ENCODE assay signal across 13 mouse cellular contexts in the genomic region with DNA sequence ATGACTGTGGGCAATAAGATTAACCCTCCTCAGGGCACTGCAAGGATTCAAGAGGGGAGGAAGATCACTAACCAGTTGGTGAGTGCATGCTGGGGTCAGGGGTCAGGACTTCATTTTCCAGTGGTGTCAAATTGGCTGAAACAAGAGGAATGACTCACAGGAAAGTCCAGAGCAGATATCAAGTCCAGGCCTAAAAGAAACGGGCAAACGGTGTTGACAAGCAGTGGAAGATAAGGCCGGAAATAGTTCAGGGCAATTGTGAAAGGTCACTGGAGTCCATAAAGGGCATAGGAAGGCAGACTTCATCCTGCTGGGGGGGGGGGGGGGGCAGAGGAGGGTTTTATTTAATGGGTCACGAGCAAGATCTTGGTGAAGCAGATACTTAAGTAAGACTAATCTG.
A peak's percentile ranks its signal among the peaks of the same experiment; 100 is the strongest.
DNase-seq lines count a peak whose midpoint lies in the region; ATAC-seq and TF ChIP-seq lines count a peak whose summit lies in the region.
"Had no signal": no experiment of that assay in that cellular context is flagged by ENCODE, and none has a peak within 500 bp of the region (broad histone marks: within the 10 kb centered on the region; RNA-seq: fewer than 3 reads in every experiment).

No protein-coding gene starts in this region.

- no peaks in the 10 kb centered on the region for H3K36me3 ChIP-seq in embryonic facial prominence, embryonic 12.5 days
- H3K36me3 ChIP-seq in liver, postnatal 0 days (replicated peaks; ENCODE audit: insufficient read depth, low read length) = no peaks in the 10 kb centered on the region
- H3K36me3 ChIP-seq: limb, embryonic 13.5 days; midbrain, embryonic 15.5 days had no signal

- H3K9me3 ChIP-seq in embryonic facial prominence, embryonic 12.5 days = no peaks in the 10 kb centered on the region
- no peaks in the 10 kb centered on the region for H3K9me3 ChIP-seq in liver, postnatal 0 days (ENCODE audit: low read length)
- H3K9me3 ChIP-seq: limb, embryonic 13.5 days; midbrain, embryonic 15.5 days had no signal

- WGBS in embryonic facial prominence, embryonic 12.5 days = 7% methylated on average over 4 of the region's 4 CpGs
- 47% methylated on average over 4 of the region's 4 CpGs for WGBS in liver, postnatal 0 days (ENCODE audit: insufficient replicate concordance)

- no peak for TF ChIP-seq CTCF in liver, postnatal 0 days (IDR thresholded peaks at IDR 0.05; ENCODE audit: low read depth)

- H3K4me2 ChIP-seq in embryonic facial prominence, embryonic 12.5 days (replicated peaks) = no peak overlapping the region
- no peak overlapping the region for H3K4me2 ChIP-seq in liver, postnatal 0 days (ENCODE audit: low read depth, low read length)
- H3K4me2 ChIP-seq: limb, embryonic 13.5 days; midbrain, embryonic 15.5 days had no signal

- no peak for TF ChIP-seq EP300 in liver, postnatal 0 days (IDR thresholded peaks at IDR 0.05; ENCODE audit: low read depth)

- H3K9ac ChIP-seq in embryonic facial prominence, embryonic 12.5 days = no peak overlapping the region
- no peak overlapping the region for H3K9ac ChIP-seq in liver, postnatal 0 days (replicated peaks)
- H3K9ac ChIP-seq: limb, embryonic 13.5 days; midbrain, embryonic 15.5 days had no signal

- DNase-seq in kidney, adult 9 months = peak; percentile 13
- DNase-seq in kidney, adult 18-20 months = no peak
- DNase-seq in heart, postnatal 10 days = peak; percentile 64 to 65
- peak; percentile 19 for DNase-seq in liver, postnatal 0 days
- DNase-seq in frontal cortex, postnatal 36 days (ENCODE audit: low spot score in 2 of 2) = no peak
- no peak for DNase-seq in right cerebral cortex, adult 18-20 months
- no peak for DNase-seq in lung, postnatal 10 days
- DNase-seq: cerebellum, postnatal 10 days; thymus, adult 2 months had no signal

- no peak for ATAC-seq in embryonic facial prominence, embryonic 12.5 days (ENCODE audit: insufficient number of reproducible peaks, insufficient read depth, low FRiP score, low TSS enrichment)
- peak; percentile 56 for ATAC-seq in liver, postnatal 0 days
- ATAC-seq: hindbrain, embryonic 16.5 days had no signal

- intact Hi-C loops in heart, postnatal 10 days (cut with DNase I) = loop anchor here (5.0 kb wide), 1 partner anchor 61 kb away; no protein-coding TSS in a partner anchor

- peak overlapping the region; percentile 17; the same call in 1 of the 2 replicates for H3K27ac ChIP-seq in embryonic facial prominence, embryonic 12.5 days
- no peak overlapping the region for H3K27ac ChIP-seq in liver, postnatal 0 days (ENCODE audit: low read depth)
- H3K27ac ChIP-seq: limb, embryonic 13.5 days; midbrain, embryonic 15.5 days had no signal

- no peak overlapping the region for H3K4me3 ChIP-seq in embryonic facial prominence, embryonic 12.5 days
- H3K4me3 ChIP-seq in liver, postnatal 0 days (ENCODE audit: low read depth, low read length) = no peak overlapping the region
- H3K4me3 ChIP-seq: limb, embryonic 13.5 days; midbrain, embryonic 15.5 days had no signal

- 0 out of 2 replicates have a peak, but pooled peaks cover 5% of the 10 kb centered on the region for H3K27me3 ChIP-seq in embryonic facial prominence, embryonic 12.5 days
- H3K27me3 ChIP-seq in liver, postnatal 0 days (ENCODE audit: insufficient read depth, low read length) = no peaks in the 10 kb centered on the region
- H3K27me3 ChIP-seq: limb, embryonic 13.5 days; midbrain, embryonic 15.5 days had no signal

- peaks cover 17% of the 10 kb centered on the region; the same call in 1 of the 2 replicates for H3K4me1 ChIP-seq in embryonic facial prominence, embryonic 12.5 days
- H3K4me1 ChIP-seq in liver, postnatal 0 days (ENCODE audit: insufficient read depth) = no peaks in the 10 kb centered on the region

Comparison
In these comparisons a context has a peak if more than half of its experiments do, and no peak if none do; other contexts are left out.
1. DNase-seq: peak in kidney, adult 9 months (single experiment), heart, postnatal 10 days (2 of 2) and liver, postnatal 0 days (single experiment); none in kidney, adult 18-20 months (single experiment), frontal cortex, postnatal 36 days (0 of 2), right cerebral cortex, adult 18-20 months (single experiment) and lung, postnatal 10 days (single experiment).